Mouse (Mus musculus) cortical plate, adult 2 months (tissue): ENCODE measurements around the gene Micu1.

Experiments
- CTCF ChIP-seq: fragments of 200-500 bp; IDR thresholded peaks from 2 replicates; pipeline ENCODE4 v1.5.1; 2011; ENCODE audit warnings: mild to moderate bottlenecking, control low read depth, low read length; ENCODE audit not compliant: insufficient read depth; ENCODE audit errors: extremely low read depth
- POLR2A ChIP-seq: fragments of 200-500 bp; IDR thresholded peaks from 2 replicates; pipeline ENCODE4 v1.6.1; 2011; ENCODE audit warnings: mild to moderate bottlenecking, low read length, control low read depth; ENCODE audit not compliant: insufficient read depth; ENCODE audit errors: extremely low read depth

GRCm38 (mm10) chr10:59764781-59765180 lies 62.5 kb downstream of the Micu1 start:
- TF ChIP-seq CTCF (no peak), POLR2A (no peak)
